Mouse (Mus musculus): ENCODE measurements at regions not wholly inside any gene's neighbourhood (a gene's known extent, or its start where the extent isn't known, plus 50 kb on each side); places are given as distances from the start of the nearest gene placed in this dataset.
A peak's percentile ranks its signal among the peaks of the same experiment; 100 is the strongest.

DNA sequence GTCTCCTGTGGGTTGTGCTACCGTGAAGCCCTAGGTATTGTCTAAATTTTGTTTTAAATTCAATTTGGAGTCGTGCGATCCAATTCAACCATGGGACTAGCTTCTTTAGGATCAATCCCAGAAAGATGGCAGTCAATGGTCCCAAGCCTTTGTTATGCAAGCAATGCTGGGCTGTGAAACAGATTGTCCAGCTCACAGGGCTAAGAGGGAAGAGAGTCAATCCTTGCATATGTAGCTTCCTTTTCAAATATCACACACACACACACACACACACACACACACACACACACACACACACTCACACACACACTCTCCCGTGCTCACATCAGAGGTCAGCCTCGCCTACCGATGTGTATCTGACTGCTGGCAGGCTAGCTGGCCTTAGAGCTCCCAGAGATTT lies 373.8 kb upstream of the Gm10131 start:
- Histone ChIP-seq H3K9me3 (ENCODE audit: control insufficient read depth, low read length) (no peaks in the 10 kb centered on the region), H3K4me3 (ENCODE audit: low read length) (no peak overlapping the region), H3K9ac (ENCODE audit: low read depth, low read length) (no peak overlapping the region), H3K4me1 (ENCODE audit: control insufficient read depth, insufficient read depth, low read depth, low read length) (no peaks in the 10 kb centered on the region; the same call in 1 of the 2 replicates), H3K36me3 (ENCODE audit: control insufficient read depth, insufficient read depth, low read length) (no peaks in the 10 kb centered on the region), H3K4me2 (ENCODE audit: low read length) (no peak overlapping the region), H3K27me3 (replicated peaks; ENCODE audit: control insufficient read depth, insufficient read depth, low read length) (no peaks in the 10 kb centered on the region), H3K27ac (ENCODE audit: low read depth, low read length) (no peak overlapping the region)
- WGBS, result 75% methylated on average over 6 of the region's 6 CpGs
- no peak for ATAC-seq

GRCm38 (mm10) chr8:34484551-34485335 lies 373.2 kb upstream of the Gm10131 start:
- ATAC-seq, result peak; percentile 65
- H3K4me1 ChIP-seq (ENCODE audit: control insufficient read depth, insufficient read depth, low read depth, low read length), result no peaks in the 10 kb centered on the region; the same call in 1 of the 2 replicates
- no peaks in the 10 kb centered on the region for H3K36me3 ChIP-seq (ENCODE audit: control insufficient read depth, insufficient read depth, low read length)
- H3K27me3 ChIP-seq (replicated peaks; ENCODE audit: control insufficient read depth, insufficient read depth, low read length), result no peaks in the 10 kb centered on the region
- H3K27ac ChIP-seq (ENCODE audit: low read depth, low read length), result no peak overlapping the region
- H3K4me3 ChIP-seq (ENCODE audit: low read length), result no peak overlapping the region
- no peak overlapping the region for H3K4me2 ChIP-seq (ENCODE audit: low read length)
- no peak overlapping the region for H3K9ac ChIP-seq (ENCODE audit: low read depth, low read length)
- no peaks in the 10 kb centered on the region for H3K9me3 ChIP-seq (ENCODE audit: control insufficient read depth, low read length)
- WGBS, result 59% methylated on average over 6 of the region's 6 CpGs

DNA sequence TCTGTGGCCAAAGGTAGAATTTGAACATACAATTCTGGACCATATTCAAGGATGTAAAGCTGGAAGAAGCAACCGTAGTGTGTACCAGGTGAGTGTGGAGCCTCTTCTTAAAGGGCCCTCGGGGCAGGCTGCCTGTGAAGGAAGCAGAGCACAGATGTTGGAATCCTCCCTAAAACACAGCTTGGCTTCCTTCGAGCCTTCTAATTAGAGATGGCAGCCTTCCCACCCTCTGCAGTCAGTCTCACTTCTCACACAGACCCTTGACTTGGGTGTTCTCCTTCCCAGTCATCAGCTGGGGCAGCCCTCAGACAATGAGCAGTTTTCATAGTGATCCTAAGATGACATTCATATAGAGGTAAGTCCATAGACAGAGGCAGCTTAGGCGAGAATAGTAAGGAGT lies 371.7 kb upstream of the Gm10131 start:
- Histone ChIP-seq H3K9ac (ENCODE audit: low read depth, low read length) (no peak overlapping the region), H3K4me3 (ENCODE audit: low read length) (no peak overlapping the region), H3K27ac (ENCODE audit: low read depth, low read length) (no peak overlapping the region), H3K36me3 (ENCODE audit: control insufficient read depth, insufficient read depth, low read length) (no peaks in the 10 kb centered on the region), H3K27me3 (replicated peaks; ENCODE audit: control insufficient read depth, insufficient read depth, low read length) (no peaks in the 10 kb centered on the region), H3K4me2 (ENCODE audit: low read length) (no peak overlapping the region), H3K4me1 (ENCODE audit: control insufficient read depth, insufficient read depth, low read depth, low read length) (no peaks in the 10 kb centered on the region; the same call in 1 of the 2 replicates), H3K9me3 (ENCODE audit: control insufficient read depth, low read length) (no peaks in the 10 kb centered on the region)
- 59% methylated on average over 4 of the region's 4 CpGs for WGBS
- no peak for ATAC-seq

- no peaks in the 10 kb centered on the region for H3K36me3 ChIP-seq (ENCODE audit: control insufficient read depth, insufficient read depth, low read length)
- no peaks in the 10 kb centered on the region; the same call in 1 of the 2 replicates for H3K4me1 ChIP-seq (ENCODE audit: control insufficient read depth, insufficient read depth, low read depth, low read length)
- ATAC-seq, result no peak
- H3K4me3 ChIP-seq (ENCODE audit: low read length), result no peak overlapping the region
- no peak overlapping the region for H3K4me2 ChIP-seq (ENCODE audit: low read length)
- no peak overlapping the region for H3K27ac ChIP-seq (ENCODE audit: low read depth, low read length)
- no peak overlapping the region for H3K9ac ChIP-seq (ENCODE audit: low read depth, low read length)
- WGBS, result 98% methylated on average over 2 of the region's 2 CpGs
- no peaks in the 10 kb centered on the region for H3K9me3 ChIP-seq (ENCODE audit: control insufficient read depth, low read length)
- no peaks in the 10 kb centered on the region for H3K27me3 ChIP-seq (replicated peaks; ENCODE audit: control insufficient read depth, insufficient read depth, low read length)
Observed at GRCm38 (mm10) chr8:34482676-34483075, 371.1 kb upstream of the Gm10131 start.

DNA sequence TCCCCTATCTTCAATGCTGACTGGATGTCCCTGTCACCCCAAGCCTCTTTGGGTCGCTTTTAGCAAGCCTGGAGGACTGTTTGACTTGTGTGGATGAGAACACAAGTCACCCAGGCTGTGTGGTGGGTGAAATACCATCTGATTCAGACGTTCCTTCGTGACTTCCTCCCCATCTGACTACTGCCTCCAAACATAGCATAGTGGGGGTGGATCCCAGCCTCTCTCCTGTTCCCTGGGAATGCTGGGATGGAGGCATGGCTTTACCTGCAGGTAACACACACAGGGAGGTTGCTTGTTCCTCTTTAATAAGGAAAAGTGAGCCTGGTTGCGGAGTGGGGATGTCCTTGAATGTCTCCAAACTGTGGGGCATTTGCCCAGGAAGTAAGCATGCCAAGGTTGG lies 369.0 kb upstream of the Gm10131 start:
- no peak overlapping the region for H3K4me3 ChIP-seq (ENCODE audit: low read length)
- no peaks in the 10 kb centered on the region for H3K27me3 ChIP-seq (replicated peaks; ENCODE audit: control insufficient read depth, insufficient read depth, low read length)
- 83% methylated on average over 4 of the region's 4 CpGs for WGBS
- no peak overlapping the region for H3K4me2 ChIP-seq (ENCODE audit: low read length)
- no peak for ATAC-seq
- no peaks in the 10 kb centered on the region for H3K9me3 ChIP-seq (ENCODE audit: control insufficient read depth, low read length)
- H3K27ac ChIP-seq (ENCODE audit: low read depth, low read length), result no peak overlapping the region
- no peaks in the 10 kb centered on the region for H3K36me3 ChIP-seq (ENCODE audit: control insufficient read depth, insufficient read depth, low read length)
- no peaks in the 10 kb centered on the region; the same call in 1 of the 2 replicates for H3K4me1 ChIP-seq (ENCODE audit: control insufficient read depth, insufficient read depth, low read depth, low read length)
- H3K9ac ChIP-seq (ENCODE audit: low read depth, low read length), result no peak overlapping the region

DNA sequence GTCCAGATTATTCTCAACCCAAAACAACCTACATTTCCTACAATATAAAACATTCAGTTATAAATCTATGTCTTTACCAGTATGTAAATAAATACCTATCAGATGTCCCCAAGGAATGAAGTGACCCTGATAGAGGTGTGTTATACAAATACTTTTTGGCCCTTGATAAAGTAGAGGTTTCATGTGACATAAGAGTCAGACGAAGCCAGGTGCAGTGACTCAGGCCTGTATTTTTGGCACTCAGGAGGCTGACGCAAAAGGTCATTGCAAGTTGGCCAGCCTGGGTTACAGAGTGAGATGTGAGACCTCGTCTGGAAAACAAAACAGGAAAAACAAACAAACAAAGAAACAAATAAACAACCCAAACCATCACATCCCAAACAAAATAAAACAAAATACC lies 367.4 kb upstream of the Gm10131 start:
- Histone ChIP-seq H3K27ac (ENCODE audit: low read depth, low read length) (no peak overlapping the region), H3K9ac (ENCODE audit: low read depth, low read length) (no peak overlapping the region), H3K4me1 (ENCODE audit: control insufficient read depth, insufficient read depth, low read depth, low read length) (no peaks in the 10 kb centered on the region; the same call in 1 of the 2 replicates), H3K9me3 (ENCODE audit: control insufficient read depth, low read length) (no peaks in the 10 kb centered on the region), H3K36me3 (ENCODE audit: control insufficient read depth, insufficient read depth, low read length) (no peaks in the 10 kb centered on the region), H3K4me3 (ENCODE audit: low read length) (no peak overlapping the region), H3K4me2 (ENCODE audit: low read length) (no peak overlapping the region), H3K27me3 (replicated peaks; ENCODE audit: control insufficient read depth, insufficient read depth, low read length) (no peaks in the 10 kb centered on the region)
- WGBS, result 76% methylated on average over 3 of the region's 3 CpGs
- no peak for ATAC-seq

DNA sequence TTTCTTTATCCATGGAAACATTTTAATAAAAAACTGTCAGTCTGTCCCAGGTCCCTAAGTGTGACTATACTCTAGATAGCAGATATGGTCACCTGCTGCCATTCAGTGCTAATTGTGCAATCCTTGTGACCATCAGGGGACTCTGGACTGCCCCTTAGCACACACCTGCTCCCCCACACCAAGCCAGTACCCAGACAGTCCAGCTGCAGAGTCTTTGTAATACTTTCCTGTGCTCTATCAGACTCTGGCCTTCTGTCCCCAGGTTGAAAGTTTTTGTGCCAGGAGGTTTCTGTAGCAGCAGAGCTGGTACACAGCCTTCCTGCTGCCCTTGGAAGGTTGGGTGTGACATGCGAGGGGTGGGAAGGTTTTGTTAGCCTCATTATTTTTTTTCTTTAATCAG lies 366.9 kb upstream of the Gm10131 start:
- 93% methylated on average over 1 of the region's 1 CpGs for WGBS
- no peaks in the 10 kb centered on the region for H3K36me3 ChIP-seq (ENCODE audit: control insufficient read depth, insufficient read depth, low read length)
- H3K4me1 ChIP-seq (ENCODE audit: control insufficient read depth, insufficient read depth, low read depth, low read length), result no peaks in the 10 kb centered on the region; the same call in 1 of the 2 replicates
- no peak overlapping the region for H3K4me3 ChIP-seq (ENCODE audit: low read length)
- H3K27me3 ChIP-seq (replicated peaks; ENCODE audit: control insufficient read depth, insufficient read depth, low read length), result no peaks in the 10 kb centered on the region
- H3K9me3 ChIP-seq (ENCODE audit: control insufficient read depth, low read length), result no peaks in the 10 kb centered on the region
- H3K27ac ChIP-seq (ENCODE audit: low read depth, low read length), result no peak overlapping the region
- H3K9ac ChIP-seq (ENCODE audit: low read depth, low read length), result no peak overlapping the region
- ATAC-seq, result no peak
- H3K4me2 ChIP-seq (ENCODE audit: low read length), result no peak overlapping the region

- Histone ChIP-seq H3K27ac (ENCODE audit: low read depth, low read length) (no peak overlapping the region), H3K9ac (ENCODE audit: low read depth, low read length) (no peak overlapping the region), H3K27me3 (replicated peaks; ENCODE audit: control insufficient read depth, insufficient read depth, low read length) (no peaks in the 10 kb centered on the region), H3K4me3 (ENCODE audit: low read length) (no peak overlapping the region), H3K36me3 (ENCODE audit: control insufficient read depth, insufficient read depth, low read length) (no peaks in the 10 kb centered on the region), H3K4me2 (ENCODE audit: low read length) (no peak overlapping the region), H3K4me1 (ENCODE audit: control insufficient read depth, insufficient read depth, low read depth, low read length) (peaks cover 7% of the 10 kb centered on the region), H3K9me3 (ENCODE audit: control insufficient read depth, low read length) (no peaks in the 10 kb centered on the region)
- 95% methylated on average over 3 of the region's 3 CpGs for WGBS
- no peak for ATAC-seq
Observed at GRCm38 (mm10) chr8:34476146-34476820, 364.7 kb upstream of the Gm10131 start.

- Histone ChIP-seq H3K9me3 (ENCODE audit: control insufficient read depth, low read length) (no peaks in the 10 kb centered on the region), H3K36me3 (ENCODE audit: control insufficient read depth, insufficient read depth, low read length) (no peaks in the 10 kb centered on the region), H3K4me3 (ENCODE audit: low read length) (no peak overlapping the region), H3K27ac (ENCODE audit: low read depth, low read length) (no peak overlapping the region), H3K4me2 (ENCODE audit: low read length) (no peak overlapping the region), H3K4me1 (ENCODE audit: control insufficient read depth, insufficient read depth, low read depth, low read length) (peaks cover 11% of the 10 kb centered on the region), H3K9ac (ENCODE audit: low read depth, low read length) (no peak overlapping the region), H3K27me3 (replicated peaks; ENCODE audit: control insufficient read depth, insufficient read depth, low read length) (no peaks in the 10 kb centered on the region)
- 70% methylated on average over 7 of the region's 7 CpGs for WGBS
- ATAC-seq, result no peak
Observed at GRCm38 (mm10) chr8:34474593-34474992, 363.1 kb upstream of the Gm10131 start.
